Mouse (Mus musculus): Measurements from ENCODE around the gene Rfc3. TPM values are rescaled to one million over a fixed set of nuclear protein-coding genes. Genes with fewer than 3 reads are reported as not detected.

Gene Rfc3
- polyA plus RNA-seq (2012; rRNA removed), result 6.6 TPM in 2 replicates

GRCm38 (mm10) chr5:151650700-151651410, at the start of gene Rfc3:
Gene Rfc3, minus strand, starts transcription at chr5:151651242.

GRCm38 (mm10) chr5:151605921-151606320, 45.1 kb downstream of the Rfc3 start, which contains the start of gene Vmn2r18:
Gene Vmn2r18, minus strand, starts transcription at chr5:151606021.

Other genes with a start within 250 kb of the Rfc3 start
- not detected in 2 replicates for gene Gm42906, start 223.1 kb downstream of the Rfc3 start, polyA plus RNA-seq (2012; rRNA removed)
- gene Vmn2r18, start 45.2 kb downstream of the Rfc3 start, polyA plus RNA-seq (2012; rRNA removed), result not detected in 2 replicates